Mouse (Mus musculus): ENCODE measurements around the gene Jade2.

Jade2 gene

GRCm38 (mm10) chr11:51777478-51777877 is 80.0 kb downstream of the Jade2 start:
- DNase-seq: no peak

GRCm38 (mm10) chr11:51775507-51775906 is 81.9 kb downstream of the Jade2 start:
- no peak for DNase-seq

GRCm38 (mm10) chr11:51768296-51768695 is 89.2 kb downstream of the Jade2 start:
- DNase-seq: no peak

GRCm38 (mm10) chr11:51767579-51768220 is 89.8 kb downstream of the Jade2 start:
- no peak for DNase-seq

GRCm38 (mm10) chr11:51764816-51765215 is 92.6 kb downstream of the Jade2 start:
- no peak for DNase-seq

GRCm38 (mm10) chr11:51763955-51764354 is 93.5 kb downstream of the Jade2 start:
- DNase-seq: no peak

Measured in kidney, postnatal 10 days (tissue).